Mouse (Mus musculus): ENCODE data around the gene Uck2. TPM values are rescaled to one million over a fixed set of nuclear protein-coding genes. Genes with fewer than 3 reads are reported as not detected.

Uck2 gene
- polyA plus RNA-seq, 1 experiment from 2014 or later, result 54.8 TPM

DNA sequence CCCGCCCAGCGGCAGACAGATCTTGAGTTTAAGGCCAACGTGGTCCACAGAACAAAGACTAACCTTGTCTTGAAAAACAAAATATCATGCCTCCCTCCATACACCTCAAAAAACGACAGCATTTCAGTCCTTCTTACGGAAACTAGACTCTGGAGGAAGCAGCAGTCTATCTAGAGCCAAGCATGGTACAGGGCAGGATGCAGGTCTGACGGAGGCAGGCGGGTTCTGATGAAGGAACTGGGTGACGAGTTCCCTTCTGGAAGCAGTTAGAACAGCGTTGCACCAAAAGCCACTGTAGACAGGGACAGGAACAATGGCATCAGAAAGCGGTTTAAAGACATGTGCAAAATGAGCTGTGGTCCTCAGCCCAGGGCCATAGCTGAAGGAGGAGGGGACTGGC is 5.1 kb downstream of the Uck2 start:
- ATAC-seq (ENCODE audit: low read depth) (no peak), DNase-seq (ENCODE audit: low spot score) (no peak)
- Histone ChIP-seq H3K9ac (ENCODE audit: low read depth, low read length) (no peak overlapping the region), H3K4me1 (ENCODE audit: control insufficient read depth, insufficient read depth, low read length) (no peaks in the 10 kb centered on the region), H3K36me3 (ENCODE audit: control insufficient read depth, insufficient read depth, low read length) (0 out of 2 replicates have a peak, but pooled peaks cover 3% of the 10 kb centered on the region), H3K9me3 (ENCODE audit: control insufficient read depth, low read length) (no peaks in the 10 kb centered on the region), H3K27ac (replicated peaks; ENCODE audit: low read depth, low read length) (no peak overlapping the region), H3K4me2 (ENCODE audit: low read depth, low read length) (no peak overlapping the region), H3K4me3 (ENCODE audit: low read depth, low read length) (no peak overlapping the region), H3K27me3 (replicated peaks; ENCODE audit: control insufficient read depth, insufficient read depth, low read length) (no peaks in the 10 kb centered on the region)
- 80% methylated on average over 10 of the region's 10 CpGs for WGBS

DNA sequence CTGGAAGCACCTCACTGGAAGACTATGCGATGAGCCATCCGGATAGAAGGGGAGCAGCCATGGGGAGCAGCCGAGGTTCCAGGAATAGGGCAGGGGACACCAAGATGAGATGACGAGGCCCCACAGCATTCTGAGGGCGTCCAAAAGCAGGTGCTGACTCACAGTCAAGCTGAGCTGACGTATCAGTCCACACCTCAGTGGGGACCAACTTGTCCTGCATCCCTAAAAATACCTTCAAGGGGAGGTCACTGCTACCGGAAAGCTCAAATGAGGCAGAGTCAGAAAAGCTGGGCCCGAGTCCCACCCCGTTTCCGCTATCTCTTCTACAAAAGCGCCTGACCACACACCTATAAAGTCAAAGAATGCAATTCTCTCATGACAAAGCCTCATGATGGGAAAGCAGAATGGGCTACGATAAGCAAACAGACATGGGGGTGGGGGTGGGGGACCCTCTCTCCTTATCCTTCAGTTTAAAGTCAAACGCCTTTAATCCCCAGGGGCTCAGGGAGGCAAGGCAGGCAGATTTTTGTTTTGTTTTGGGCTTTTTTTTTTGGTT is 5.9 kb downstream of the Uck2 start:
- no peaks in the 10 kb centered on the region for H3K27me3 ChIP-seq (replicated peaks; ENCODE audit: control insufficient read depth, insufficient read depth, low read length)
- WGBS, result 76% methylated on average over 13 of the region's 13 CpGs
- ATAC-seq (ENCODE audit: low read depth) (no peak), DNase-seq (ENCODE audit: low spot score) (no peak)
- H3K4me2 ChIP-seq (ENCODE audit: low read depth, low read length), result no peak overlapping the region
- no peak overlapping the region for H3K27ac ChIP-seq (replicated peaks; ENCODE audit: low read depth, low read length)
- H3K36me3 ChIP-seq (ENCODE audit: control insufficient read depth, insufficient read depth, low read length), result 0 out of 2 replicates have a peak, but pooled peaks cover 3% of the 10 kb centered on the region
- H3K9ac ChIP-seq (ENCODE audit: low read depth, low read length), result no peak overlapping the region
- no peaks in the 10 kb centered on the region for H3K9me3 ChIP-seq (ENCODE audit: control insufficient read depth, low read length)
- no peak overlapping the region for H3K4me3 ChIP-seq (ENCODE audit: low read depth, low read length)
- H3K4me1 ChIP-seq (ENCODE audit: control insufficient read depth, insufficient read depth, low read length), result no peaks in the 10 kb centered on the region

DNA sequence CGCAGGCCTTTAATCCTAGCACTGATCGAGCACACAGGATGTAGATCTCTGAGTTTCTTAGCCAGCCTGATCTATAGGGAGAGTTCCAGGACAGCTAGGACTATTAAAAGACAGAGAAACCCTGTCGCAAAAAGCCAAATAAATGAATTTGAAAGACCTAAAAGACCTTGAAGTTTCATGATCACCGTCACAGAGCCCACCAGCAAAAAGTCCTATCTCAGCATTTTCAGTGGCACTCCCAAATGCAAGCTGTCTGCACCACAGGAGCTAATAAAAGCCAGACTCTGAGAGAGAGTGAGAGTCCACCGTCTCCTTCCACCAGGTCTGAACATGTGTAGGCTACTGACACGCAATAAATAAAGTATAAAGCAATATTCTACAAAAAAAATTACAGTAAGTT is 6.7 kb downstream of the Uck2 start:
- H3K9ac ChIP-seq (ENCODE audit: low read depth, low read length), result no peak overlapping the region
- H3K27me3 ChIP-seq (replicated peaks; ENCODE audit: control insufficient read depth, insufficient read depth, low read length), result no peaks in the 10 kb centered on the region
- 0 out of 2 replicates have a peak, but pooled peaks cover 3% of the 10 kb centered on the region for H3K4me1 ChIP-seq (ENCODE audit: control insufficient read depth, insufficient read depth, low read length)
- ATAC-seq (ENCODE audit: low read depth) (no peak), DNase-seq (ENCODE audit: low spot score) (no peak)
- H3K4me2 ChIP-seq (ENCODE audit: low read depth, low read length), result no peak overlapping the region
- H3K27ac ChIP-seq (replicated peaks; ENCODE audit: low read depth, low read length), result no peak overlapping the region
- H3K4me3 ChIP-seq (ENCODE audit: low read depth, low read length), result no peak overlapping the region
- 54% methylated on average over 6 of the region's 6 CpGs for WGBS
- no peaks in the 10 kb centered on the region for H3K9me3 ChIP-seq (ENCODE audit: control insufficient read depth, low read length)
- 0 out of 2 replicates have a peak, but pooled peaks cover 3% of the 10 kb centered on the region for H3K36me3 ChIP-seq (ENCODE audit: control insufficient read depth, insufficient read depth, low read length)

DNA sequence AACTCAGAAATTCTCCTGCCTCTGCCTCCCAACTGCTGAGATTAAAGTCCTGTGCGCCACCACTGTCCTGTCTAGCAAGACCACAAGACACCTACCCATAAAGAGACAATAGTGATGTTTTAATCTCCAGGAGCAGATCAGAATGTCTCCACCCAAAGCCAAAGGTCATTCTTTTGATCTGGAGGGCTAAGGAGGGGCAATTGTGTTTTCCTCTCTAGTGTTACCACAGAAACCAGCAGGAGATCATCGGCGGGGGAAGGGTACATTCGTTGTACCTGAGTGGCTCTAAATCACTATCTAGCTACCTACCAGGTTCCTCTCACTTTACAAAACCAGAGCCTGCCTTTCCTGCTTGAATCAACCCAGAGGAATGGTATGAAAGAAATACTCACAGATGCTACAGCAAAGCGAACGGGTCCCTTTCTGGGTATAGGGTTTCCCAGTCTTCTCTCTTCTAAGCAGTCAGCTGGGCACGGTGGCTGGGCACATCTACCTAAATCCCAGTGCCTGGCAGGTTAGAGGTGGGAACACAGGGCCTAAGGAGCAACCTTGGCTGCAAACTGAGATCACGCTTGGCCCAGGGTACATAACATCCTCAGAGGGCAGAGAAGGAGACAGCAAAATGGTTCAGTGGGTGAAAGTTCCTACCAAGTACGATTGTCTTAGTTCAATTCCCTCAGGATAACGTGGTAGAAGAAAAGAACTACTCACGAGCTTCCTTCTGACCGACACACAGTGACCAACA is 10.3 kb downstream of the Uck2 start:
- H3K4me1 ChIP-seq (ENCODE audit: control insufficient read depth, insufficient read depth, low read length), result peaks cover 25% of the 10 kb centered on the region
- ATAC-seq (ENCODE audit: low read depth), result no peak
- H3K4me2 ChIP-seq (ENCODE audit: low read depth, low read length), result no peak overlapping the region
- no peak for DNase-seq (ENCODE audit: low spot score)
- H3K9me3 ChIP-seq (ENCODE audit: control insufficient read depth, low read length), result no peaks in the 10 kb centered on the region
- H3K9ac ChIP-seq (ENCODE audit: low read depth, low read length), result no peak overlapping the region
- H3K4me3 ChIP-seq (ENCODE audit: low read depth, low read length), result no peak overlapping the region
- WGBS, result 80% methylated on average over 12 of the region's 12 CpGs
- no peaks in the 10 kb centered on the region for H3K36me3 ChIP-seq (ENCODE audit: control insufficient read depth, insufficient read depth, low read length)
- H3K27ac ChIP-seq (replicated peaks; ENCODE audit: low read depth, low read length), result no peak overlapping the region
- no peaks in the 10 kb centered on the region for H3K27me3 ChIP-seq (replicated peaks; ENCODE audit: control insufficient read depth, insufficient read depth, low read length)

DNA sequence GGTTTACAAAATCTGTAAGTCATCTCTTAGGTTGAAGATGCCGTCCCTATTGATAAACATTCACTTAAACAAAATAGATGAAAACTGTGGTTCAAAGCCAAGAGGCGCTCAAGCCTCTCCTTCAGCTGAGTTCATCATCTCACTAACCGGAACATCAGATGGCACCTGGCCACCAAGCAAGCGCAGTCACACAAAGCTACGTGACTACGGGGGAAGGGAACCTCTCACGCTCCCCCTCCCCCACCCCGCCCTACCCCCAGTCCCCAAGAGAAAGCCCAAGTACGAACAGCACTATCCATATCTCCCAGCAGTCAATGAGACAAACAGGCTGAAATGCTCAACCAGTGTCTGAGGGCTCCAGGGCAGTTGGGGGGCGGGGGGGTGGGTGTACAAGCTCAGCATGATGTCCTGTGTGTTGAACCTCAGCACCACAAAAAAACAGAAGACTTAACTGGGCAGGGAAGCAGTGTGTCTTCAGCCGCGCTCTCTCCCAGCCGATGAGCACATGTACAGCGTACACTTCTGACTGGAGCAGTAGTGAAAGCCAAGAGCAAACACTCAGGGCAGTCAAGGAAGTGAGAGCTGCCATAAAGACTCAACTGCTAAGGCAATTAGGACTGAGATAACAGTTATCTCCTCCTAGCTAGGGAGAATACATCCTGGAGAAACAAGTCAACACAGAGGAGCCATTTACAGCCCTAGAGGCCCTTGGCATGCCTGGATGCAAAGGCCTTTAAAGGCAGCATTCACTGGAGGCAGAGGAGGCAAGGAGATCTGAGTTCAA is 11.5 kb downstream of the Uck2 start:
- Histone ChIP-seq H3K4me3 (ENCODE audit: low read depth, low read length) (no peak overlapping the region), H3K4me1 (ENCODE audit: control insufficient read depth, insufficient read depth, low read length) (peaks cover 37% of the 10 kb centered on the region), H3K4me2 (ENCODE audit: low read depth, low read length) (no peak overlapping the region), H3K36me3 (ENCODE audit: control insufficient read depth, insufficient read depth, low read length) (no peaks in the 10 kb centered on the region), H3K27ac (replicated peaks; ENCODE audit: low read depth, low read length) (no peak overlapping the region), H3K9me3 (ENCODE audit: control insufficient read depth, low read length) (no peaks in the 10 kb centered on the region), H3K9ac (ENCODE audit: low read depth, low read length) (no peak overlapping the region), H3K27me3 (replicated peaks; ENCODE audit: control insufficient read depth, insufficient read depth, low read length) (no peaks in the 10 kb centered on the region)
- 67% methylated on average over 14 of the region's 14 CpGs for WGBS
- no peak for ATAC-seq (ENCODE audit: low read depth)
- no peak for DNase-seq (ENCODE audit: low spot score)

DNA sequence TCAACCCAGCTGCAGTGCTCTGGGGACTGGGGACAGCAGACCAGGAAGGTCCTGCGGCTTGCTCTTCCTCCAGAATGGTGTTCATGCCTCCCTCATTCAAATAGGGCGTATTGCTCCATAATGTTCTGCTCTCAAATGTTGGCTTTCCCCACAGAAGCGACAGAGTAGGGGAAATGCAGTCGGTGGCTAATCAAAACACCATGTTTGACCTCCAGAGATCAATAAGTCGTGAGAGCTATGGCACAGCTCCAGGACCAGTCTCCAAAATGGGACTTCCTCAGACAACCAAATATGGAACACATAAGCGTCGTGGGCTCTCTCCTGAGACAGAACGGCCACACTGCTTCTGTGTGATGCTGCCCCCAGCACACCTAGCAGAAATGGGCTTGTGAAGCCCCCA is 13.3 kb downstream of the Uck2 start:
- Histone ChIP-seq H3K9me3 (ENCODE audit: control insufficient read depth, low read length) (no peaks in the 10 kb centered on the region), H3K27me3 (replicated peaks; ENCODE audit: control insufficient read depth, insufficient read depth, low read length) (no peaks in the 10 kb centered on the region), H3K36me3 (ENCODE audit: control insufficient read depth, insufficient read depth, low read length) (no peaks in the 10 kb centered on the region), H3K4me3 (ENCODE audit: low read depth, low read length) (no peak overlapping the region), H3K4me2 (ENCODE audit: low read depth, low read length) (no peak overlapping the region), H3K4me1 (ENCODE audit: control insufficient read depth, insufficient read depth, low read length) (peaks cover 39% of the 10 kb centered on the region), H3K9ac (ENCODE audit: low read depth, low read length) (no peak overlapping the region), H3K27ac (replicated peaks; ENCODE audit: low read depth, low read length) (no peak overlapping the region)
- ATAC-seq (ENCODE audit: low read depth) (no peak), DNase-seq (ENCODE audit: low spot score) (no peak)
- WGBS, result 37% methylated on average over 8 of the region's 8 CpGs

DNA sequence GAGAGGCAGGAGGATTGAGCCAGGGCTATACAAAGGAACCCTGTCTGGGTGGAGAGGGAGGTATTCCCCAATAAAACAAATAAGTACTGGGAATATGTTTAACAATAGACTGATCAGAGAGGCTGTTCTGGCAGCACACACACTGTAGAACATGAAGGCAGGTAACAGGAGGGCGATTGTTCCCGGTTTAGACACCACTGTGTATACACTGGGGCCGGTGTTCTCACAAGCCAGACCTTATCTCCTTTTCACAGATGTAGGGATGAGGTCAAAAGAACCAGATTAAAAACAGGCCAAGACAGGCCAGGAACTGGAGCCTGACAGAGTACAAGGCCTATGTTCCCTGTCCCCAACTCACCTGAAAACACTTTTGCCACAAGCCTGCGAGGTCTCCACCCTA is 13.8 kb downstream of the Uck2 start:
- no peak for ATAC-seq (ENCODE audit: low read depth)
- H3K36me3 ChIP-seq (ENCODE audit: control insufficient read depth, insufficient read depth, low read length), result no peaks in the 10 kb centered on the region
- DNase-seq (ENCODE audit: low spot score), result no peak
- no peak overlapping the region for H3K4me3 ChIP-seq (ENCODE audit: low read depth, low read length)
- H3K9ac ChIP-seq (ENCODE audit: low read depth, low read length), result peak overlapping the region; percentile 47; the same call in 1 of the 2 replicates
- H3K27ac ChIP-seq (replicated peaks; ENCODE audit: low read depth, low read length), result peak overlapping the region; percentile 75; the same call in 1 of the 2 replicates
- H3K4me1 ChIP-seq (ENCODE audit: control insufficient read depth, insufficient read depth, low read length), result peaks cover 39% of the 10 kb centered on the region
- no peaks in the 10 kb centered on the region for H3K27me3 ChIP-seq (replicated peaks; ENCODE audit: control insufficient read depth, insufficient read depth, low read length)
- no peaks in the 10 kb centered on the region for H3K9me3 ChIP-seq (ENCODE audit: control insufficient read depth, low read length)
- WGBS, result 39% methylated on average over 4 of the region's 4 CpGs
- peak overlapping the region; percentile 54; the same call in 1 of the 2 replicates for H3K4me2 ChIP-seq (ENCODE audit: low read depth, low read length)

DNA sequence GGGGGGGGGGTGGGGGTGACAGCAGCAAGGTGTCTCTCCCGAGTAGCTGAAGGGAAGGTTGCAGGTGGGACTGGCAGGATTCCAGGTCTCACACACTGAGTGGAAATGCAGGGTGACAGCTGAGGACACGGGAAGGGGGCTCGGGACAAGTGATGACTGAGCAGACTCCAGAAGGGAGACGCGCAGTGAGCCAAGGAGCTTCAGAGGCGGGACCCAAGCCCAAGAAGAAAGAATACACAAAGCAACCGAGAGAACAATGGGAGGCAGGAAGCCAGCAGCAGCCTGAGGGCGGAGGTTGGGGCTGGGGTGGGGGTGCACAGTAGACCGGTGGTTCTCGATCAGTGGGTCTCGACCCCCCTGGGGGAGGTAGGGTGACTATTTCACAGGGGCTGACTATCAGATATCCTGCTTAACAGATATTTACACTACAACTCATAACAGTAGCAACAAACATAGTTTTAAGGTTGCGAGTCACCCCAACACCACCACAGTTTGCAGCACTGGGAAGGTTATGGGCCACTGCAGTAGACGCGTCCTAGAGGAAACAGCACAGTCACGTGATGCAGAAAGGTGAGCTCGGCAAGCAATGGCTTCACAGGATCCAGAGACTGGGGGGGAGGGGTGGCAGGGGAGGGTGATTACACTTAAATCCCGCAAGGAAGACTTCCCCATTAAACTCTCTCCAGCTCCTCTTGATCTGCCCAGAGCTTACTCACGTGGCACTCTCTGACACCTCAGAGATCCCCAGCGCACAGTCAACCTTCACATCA is 14.6 kb downstream of the Uck2 start:
- peak overlapping the region; percentile 16 for H3K4me3 ChIP-seq (ENCODE audit: low read depth, low read length)
- peak overlapping the region; percentile 47 for H3K9ac ChIP-seq (ENCODE audit: low read depth, low read length)
- no peaks in the 10 kb centered on the region for H3K36me3 ChIP-seq (ENCODE audit: control insufficient read depth, insufficient read depth, low read length)
- no peaks in the 10 kb centered on the region for H3K27me3 ChIP-seq (replicated peaks; ENCODE audit: control insufficient read depth, insufficient read depth, low read length)
- H3K4me2 ChIP-seq (ENCODE audit: low read depth, low read length), result peak overlapping the region; percentile 54
- 6% methylated on average over 19 of the region's 19 CpGs for WGBS
- peak overlapping the region; percentile 75 for H3K27ac ChIP-seq (replicated peaks; ENCODE audit: low read depth, low read length)
- peak; percentile 75 for ATAC-seq (ENCODE audit: low read depth)
- no peaks in the 10 kb centered on the region for H3K9me3 ChIP-seq (ENCODE audit: control insufficient read depth, low read length)
- peaks cover 39% of the 10 kb centered on the region for H3K4me1 ChIP-seq (ENCODE audit: control insufficient read depth, insufficient read depth, low read length)
- DNase-seq (ENCODE audit: low spot score), result peak; percentile 91
